Mouse (Mus musculus) heart, postnatal 0 days (tissue): Measurements from ENCODE around the gene Hist1h4h.
"Not testable (repeated sequence)": the region's sequence is repeated elsewhere in the genome, so short reads cannot be mapped to it uniquely, and the experiment has no call there.

Experiments
- CTCF ChIP-seq: IDR thresholded peaks from 2 replicates; pipeline ENCODE4 v1.5.1; 2016; ENCODE audit warnings: antibody characterized with exemption, control low read depth, low read depth
- EP300 ChIP-seq: IDR thresholded peaks from 2 replicates; pipeline ENCODE4 v1.6.1; 2016; ENCODE audit warnings: antibody characterized with exemption, low read depth

GRCm38 (mm10) chr13:23533560-23534367, 2.9 kb downstream of the Hist1h4h start, which contains the start of gene Hist1h2af:
- TF ChIP-seq EP300, CTCF: not testable (repeated sequence)
